Mouse (Mus musculus) spleen, adult 10 weeks (tissue): ENCODE results near the gene Pbld1. TPM values are rescaled to one million over a fixed set of nuclear protein-coding genes. Genes with fewer than 3 reads are reported as not detected.

Source experiments
- polyA plus RNA-seq: library from polyadenylated mRNA; stranded (reverse); fragments of 350-450 nt; fragmentation: Illumina TruSeq; extraction: RNeasy Lipid Tissue Mini Kit (QIAGEN cat#74804); gene quantifications from one replicate; pipeline ENCODE4 v1.2.3, GENCODE M21; 2015; ENCODE audit warnings: low replicate concordance; ENCODE audit not compliant: insufficient read depth

Gene Pbld1
- 0.33 TPM for polyA plus RNA-seq

GRCm38 (mm10) chr10:63059862-63060261, at the start of gene Pbld1:
Pbld1 (plus strand) TSS chr10:63060162.

GRCm38 (mm10) chr10:63023749-63024579, 36.0 kb upstream of the Pbld1 start, which contains the start of the genes Hnrnph3 and Pbld2:
Hnrnph3 (minus strand) TSS chr10:63024217.
Pbld2 (plus strand) TSS chr10:63024315.

DNA sequence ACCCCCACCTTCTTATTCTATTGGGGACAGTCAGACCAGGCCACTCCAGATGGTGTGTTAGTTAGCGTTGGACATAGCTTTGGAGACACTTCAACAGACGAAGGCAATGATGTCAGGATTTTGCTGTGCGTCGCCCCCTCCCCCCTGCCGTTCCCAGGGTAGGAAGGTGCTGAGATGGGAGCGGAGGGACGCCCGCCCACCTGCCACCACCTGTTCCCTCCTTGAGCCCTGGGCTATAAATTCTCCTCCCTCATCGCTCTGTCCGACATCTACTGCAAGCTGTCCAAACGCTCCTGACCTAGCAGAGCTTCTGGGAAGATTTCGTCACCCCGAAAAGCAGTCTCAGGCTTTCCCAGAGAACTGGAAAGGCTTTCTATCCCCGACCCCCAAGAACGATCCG, 39.6 kb downstream of the Pbld1 start, which contains the start of gene Atoh7:
Gene Atoh7 (plus strand): TSS at position 131 of the 400 bp plus-strand sequence.

Other genes with a start within 250 kb of the Pbld1 start
- gene Tet1, start 151.2 kb upstream of the Pbld1 start, polyA plus RNA-seq = 2.6 TPM
- 17.6 TPM for gene Slc25a16, start 139.5 kb upstream of the Pbld1 start, polyA plus RNA-seq
- 17.8 TPM for gene Dna2, start 113.1 kb upstream of the Pbld1 start, polyA plus RNA-seq
- gene Rufy2, start 79.9 kb upstream of the Pbld1 start, polyA plus RNA-seq = 39.6 TPM
- 165 TPM for gene Hnrnph3, start 35.9 kb upstream of the Pbld1 start, polyA plus RNA-seq
- 0.66 TPM for gene Pbld2, start 35.8 kb upstream of the Pbld1 start, polyA plus RNA-seq
- gene Atoh7, start 39.5 kb downstream of the Pbld1 start, polyA plus RNA-seq = not detected
- gene Mypn, start 143.8 kb downstream of the Pbld1 start, polyA plus RNA-seq = not detected
- 200 TPM for gene Herc4, start 183.6 kb downstream of the Pbld1 start, polyA plus RNA-seq